Comparison of ENCODE assay signal across 8 mouse cellular contexts in the genomic region with DNA sequence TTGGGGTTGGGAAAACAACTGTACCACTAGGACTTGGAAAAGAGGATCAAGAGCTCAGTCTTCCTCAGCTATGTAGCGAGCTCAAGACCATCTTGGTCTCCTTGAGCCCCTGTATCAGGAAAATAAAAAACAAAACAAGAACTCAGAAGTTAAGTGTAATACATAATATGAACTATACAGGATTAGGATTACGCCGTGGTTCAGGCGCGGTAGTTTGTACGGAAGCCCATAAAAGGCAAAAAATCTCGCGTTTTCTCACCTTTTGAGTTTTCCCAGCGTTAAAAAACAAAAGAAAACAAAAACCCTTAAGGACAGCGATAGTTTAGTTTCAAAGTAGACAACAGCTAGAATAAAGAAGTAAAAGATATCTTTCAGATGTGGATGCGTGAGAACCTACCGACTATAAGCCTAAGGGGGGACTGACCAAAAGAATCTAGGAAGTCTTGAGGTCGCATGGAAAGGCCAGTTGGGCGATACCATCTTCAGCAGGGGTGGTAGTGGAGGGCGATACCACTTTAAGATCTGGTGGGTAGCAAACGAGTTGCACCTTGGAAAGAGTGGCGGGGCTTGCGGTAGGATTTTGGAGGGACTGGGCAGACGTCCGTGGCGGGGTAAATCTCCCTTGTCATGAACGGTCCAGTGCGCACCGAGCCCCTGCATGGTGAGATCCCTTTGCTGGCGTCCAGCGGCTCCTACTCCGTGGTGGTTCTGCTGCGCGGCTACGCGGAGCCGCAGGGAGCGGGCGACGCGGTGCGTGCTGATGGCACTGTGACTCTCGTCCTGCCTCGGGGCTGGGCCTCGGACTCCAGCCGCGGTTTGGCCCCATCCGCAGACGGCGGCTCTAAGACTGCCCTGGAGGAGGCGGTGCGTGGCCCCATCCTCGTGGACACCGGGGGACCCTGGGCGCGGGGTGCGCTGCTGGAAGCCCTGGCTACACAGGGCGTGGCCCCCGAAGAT. TPM values are rescaled to one million over a fixed set of nuclear protein-coding genes. Genes with fewer than 3 reads are reported as not detected.
A peak's percentile ranks its signal among the peaks of the same experiment; 100 is the strongest.
DNase-seq lines count a peak whose midpoint lies in the region; ATAC-seq and TF ChIP-seq lines count a peak whose summit lies in the region.

A gene (plus strand): TSS at position 544 of the 957 bp plus-strand sequence.

- H3K27me3 ChIP-seq in Patski = no peaks in the 10 kb centered on the region
- no peaks in the 10 kb centered on the region for H3K27me3 ChIP-seq in hindbrain, embryonic 14.5 days (ENCODE audit: control insufficient read depth, insufficient read depth, low read length)

- H3K4me1 ChIP-seq in hindbrain, embryonic 14.5 days (replicated peaks; ENCODE audit: control insufficient read depth, insufficient read depth, low read length) = 0 out of 2 replicates have a peak, but pooled peaks cover 3% of the 10 kb centered on the region

- H3K79me2 ChIP-seq in macrophage (ENCODE audit: inconsistent target) = no peaks in the 10 kb centered on the region; the same call in 1 of the 2 replicates

- H3K4me3 ChIP-seq in hindbrain, embryonic 14.5 days (replicated peaks; ENCODE audit: low read length) = peak within 1 kb of the TSS; percentile 89
- H3K4me3 ChIP-seq in macrophage (ENCODE audit: inconsistent target) = peak within 1 kb of the TSS; percentile 61

- peak; percentile 87 for DNase-seq in Patski (ENCODE audit: low read depth, low spot score)
- DNase-seq in cerebellum, postnatal 10 days = peak; percentile 91 to 92
- peak; percentile 71 to 73 for DNase-seq in frontal cortex, postnatal 14 days (ENCODE audit: low spot score in 2 of 2)
- DNase-seq in hindbrain, embryonic 14.5 days (ENCODE audit: low spot score) = peak; percentile 85
- DNase-seq in left cerebral cortex, adult 18-20 months (ENCODE audit: low spot score in 2 of 2) = peak; percentile 83 to 84
- DNase-seq in right cerebral cortex, adult 18-20 months = peak; percentile 80
- DNase-seq in urinary bladder, postnatal 10 days (ENCODE audit: low spot score) = peak; percentile 44

- no peaks in the 10 kb centered on the region for H3K9me3 ChIP-seq in hindbrain, embryonic 14.5 days (ENCODE audit: control insufficient read depth, low read length)

- CTCF ChIA-PET in Patski (lab: Charles Lee) = interaction anchor here (1.0 to 1.5 kb wide), 4 partner anchors 12 to 109 kb away, joined by 3 to 4 read pairs (median 3); a partner anchor contains a TSS

- peak; percentile 72 for ATAC-seq in Patski
- ATAC-seq in hindbrain, embryonic 14.5 days (ENCODE audit: low FRiP score) = peak; percentile 83

- peaks cover 29% of the 10 kb centered on the region for H3K36me3 ChIP-seq in hindbrain, embryonic 14.5 days (replicated peaks; ENCODE audit: control insufficient read depth, insufficient read depth)
- no peaks in the 10 kb centered on the region for H3K36me3 ChIP-seq in macrophage (ENCODE audit: inconsistent target)

- in situ Hi-C loops in Patski (cut with MboI; ENCODE audit: low pct_unique_long_range_greater_than_20kb) = no loop called here

- H3K27ac ChIP-seq in hindbrain, embryonic 14.5 days = peak within 1 kb of the TSS; percentile 91
- peak within 1 kb of the TSS; percentile 88 for H3K27ac ChIP-seq in macrophage

- POLR2A ChIA-PET in Patski (lab: Charles Lee) = no interaction called here

- 7% methylated on average over 54 of the region's 54 CpGs for WGBS in hindbrain, embryonic 14.5 days
- 4% methylated on average over 47 of the region's 54 CpGs for WGBS in macrophage (ENCODE audit: missing documents)

- peak within 1 kb of the TSS; percentile 96 for H3K9ac ChIP-seq in hindbrain, embryonic 14.5 days

- TF ChIP-seq CTCF in Patski (IDR thresholded peaks at IDR 0.05) = no peak

- H3K4me2 ChIP-seq in hindbrain, embryonic 14.5 days (replicated peaks) = peak within 1 kb of the TSS; percentile 98

RNA-seq across cellular contexts. Expression of the gene that starts here (rescaled TPM):
- polyA plus RNA-seq in Patski (2021) (11.4 TPM), macrophage (2018) (3.3 to 5.8 TPM (median 5.4 TPM) in 3 replicates)
- polyA plus RNA-seq in hindbrain, embryonic 14.5 days (2014; fragmentation: Nextera tagmentation; extraction: Ambion mirVana) = 12.5 and 13.6 TPM in 2 replicates
- 1 to 10 TPM; 8.6 TPM for total RNA-seq in left cerebral cortex, adult 18-20 months (2021)
- total RNA-seq in macrophage (2018; cell fraction: chromatin; rRNA removed) = 10 to 100 TPM in 1 of 26 experiments, 1 to 10 TPM in 17, under 1 TPM in 3, not detected in 5; 0.62 to 18.7 (median 2.5) TPM
- 1 to 10 TPM in 25 of 26 experiments, under 1 TPM in 1; 0.91 to 8.5 (median 5.4) TPM for total RNA-seq in macrophage (2018; cell fraction: cytosol; rRNA removed)
- 10 to 100 TPM in 4 of 26 experiments, 1 to 10 TPM in 19, under 1 TPM in 3; 0.83 to 16.0 (median 3.0) TPM for total RNA-seq in macrophage (2018; cell fraction: nucleus; rRNA removed)

Comparison
In these comparisons a context has a peak if more than half of its experiments do, and no peak if none do; other contexts are left out.
1. Peak in every context shown above with its lines: DNase-seq, ATAC-seq, H3K4me3 ChIP-seq and H3K27ac ChIP-seq.